Mouse (Mus musculus) liver, postnatal 0 days (tissue): Measurements from ENCODE around the gene Tnks2. TPM values are rescaled to one million over a fixed set of nuclear protein-coding genes. Genes with fewer than 3 reads are reported as not detected.
A peak's percentile ranks its signal among the peaks of the same experiment; 100 is the strongest.

Experiments
- ATAC-seq: fragments of 200-750 bp; cut with Nextera tagmentation; 2 replicates; pipeline ENCODE4 v1.8.0; 2017; ENCODE audit warnings: mild to moderate bottlenecking, moderate library complexity
- DNase-seq: peaks from one replicate; pipeline ENCODE4 v3.0.0-alpha.2; 2016
- H3K27ac ChIP-seq: fragments of 300-500 bp; sonication (generic); 2 replicates; pipeline ENCODE4 v1.5.1; 2014; ENCODE audit warnings: antibody characterized with exemption, moderate library complexity, mild to moderate bottlenecking, low read depth
- H3K27me3 ChIP-seq: fragments of 300-500 bp; sonication (generic); 2 replicates; pipeline ENCODE4 v1.6.1; 2014; ENCODE audit warnings: low read length, control low read depth, mixed read lengths; ENCODE audit not compliant: insufficient read depth
- H3K36me3 ChIP-seq: fragments of 300-500 bp; sonication (generic); replicated peaks from 2 replicates; pipeline ENCODE4 v1.6.1; 2014; ENCODE audit warnings: mild to moderate bottlenecking, control low read depth, low read length, moderate library complexity, mixed read lengths; ENCODE audit not compliant: insufficient read depth
- H3K4me1 ChIP-seq: fragments of 300-500 bp; sonication (generic); 2 replicates; pipeline ENCODE4 v1.6.1; 2014; ENCODE audit warnings: antibody characterized with exemption, mild to moderate bottlenecking, control low read depth; ENCODE audit not compliant: insufficient read depth
- H3K4me2 ChIP-seq: fragments of 300-500 bp; sonication (generic); 2 replicates; pipeline ENCODE4 v1.6.1; 2014; ENCODE audit warnings: low read depth, mild to moderate bottlenecking, low read length, moderate library complexity, mixed read lengths
- H3K4me3 ChIP-seq: fragments of 300-500 bp; sonication (generic); 2 replicates; pipeline ENCODE4 v1.5.1; 2014; ENCODE audit warnings: low read depth, low read length
- H3K9ac ChIP-seq: fragments of 300-500 bp; sonication (generic); replicated peaks from 2 replicates; pipeline ENCODE4 v1.6.1; 2014; ENCODE audit warnings: mild to moderate bottlenecking, moderate library complexity
- H3K9me3 ChIP-seq: fragments of 300-500 bp; sonication (generic); 2 replicates; pipeline ENCODE4 v1.6.1; 2016; ENCODE audit warnings: mild to moderate bottlenecking, control low read depth, low read length, mixed read lengths
- CTCF ChIP-seq: sonication (generic); IDR thresholded peaks from 2 replicates; pipeline ENCODE4 v1.5.1; 2016; ENCODE audit warnings: antibody characterized with exemption, low read depth
- EP300 ChIP-seq: IDR thresholded peaks from 2 replicates; pipeline ENCODE4 v1.6.1; 2016; ENCODE audit warnings: antibody characterized with exemption, low read depth, mild to moderate bottlenecking
- WGBS: fragments of 180-500 bp; shearing (Covaris S2); extraction: QIAGEN DNeasy Blood & Tissue Kit; methylation state at CpG from one replicate; pipeline ENCODE4 v1.1.7; 2014; ENCODE audit not compliant: insufficient replicate concordance; 5-methylcytosine and 5-hydroxymethylcytosine counted together
- polyA plus RNA-seq: library from polyadenylated mRNA; unstranded; fragments of >200 nt; fragmentation: Nextera tagmentation; extraction: Ambion mirVana; gene quantifications from 2 replicates; pipeline ENCODE4 v1.2.1, GENCODE M21; 2015

Gene Tnks2
- polyA plus RNA-seq, 1 experiment from 2014 or later: 9.3 TPM

GRCm38 (mm10) chr19:36822701-36823100, 11.3 kb upstream of the Tnks2 start:
- Histone ChIP-seq H3K4me1 (peaks cover 8% of the 10 kb centered on the region), H3K4me3 (no peak overlapping the region), H3K27ac (no peak overlapping the region), H3K9ac (no peak overlapping the region), H3K36me3 (no peaks in the 10 kb centered on the region), H3K27me3 (no peaks in the 10 kb centered on the region), H3K9me3 (no peaks in the 10 kb centered on the region), H3K4me2 (no peak overlapping the region)
- 88% methylated on average over 4 of the region's 4 CpGs for WGBS
- DNase-seq (no peak), ATAC-seq (no peak)
- TF ChIP-seq EP300 (no peak), CTCF (no peak)

DNA sequence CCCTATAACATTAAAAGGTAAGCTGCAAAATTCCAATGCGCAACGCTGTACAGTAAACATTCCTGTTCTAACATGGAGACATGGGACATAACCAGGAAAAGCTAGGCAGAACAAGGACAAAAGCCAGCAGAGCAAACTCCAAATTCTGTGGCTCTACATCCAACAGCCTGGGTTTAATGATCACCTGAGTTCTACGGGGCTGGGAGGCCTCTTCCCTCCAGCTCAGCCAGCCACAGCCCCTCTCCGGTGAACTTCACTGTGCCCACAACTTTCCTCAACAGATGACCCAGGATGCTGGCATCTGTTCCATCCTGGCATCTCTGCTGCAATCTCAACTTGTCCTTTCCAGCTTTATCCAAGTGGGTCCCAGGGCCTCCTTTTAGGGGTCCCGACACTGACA, 6.4 kb upstream of the Tnks2 start:
- no peaks in the 10 kb centered on the region for H3K27me3 ChIP-seq
- H3K4me1 ChIP-seq: no peaks in the 10 kb centered on the region
- H3K9me3 ChIP-seq: no peaks in the 10 kb centered on the region
- H3K4me3 ChIP-seq: no peak overlapping the region
- H3K9ac ChIP-seq: no peak overlapping the region
- H3K27ac ChIP-seq: no peak overlapping the region
- H3K4me2 ChIP-seq: no peak overlapping the region
- TF ChIP-seq EP300: no peak
- no peak for TF ChIP-seq CTCF
- WGBS: 70% methylated on average over 5 of the region's 5 CpGs
- ATAC-seq: no peak
- no peak for DNase-seq
- H3K36me3 ChIP-seq: no peaks in the 10 kb centered on the region

DNA sequence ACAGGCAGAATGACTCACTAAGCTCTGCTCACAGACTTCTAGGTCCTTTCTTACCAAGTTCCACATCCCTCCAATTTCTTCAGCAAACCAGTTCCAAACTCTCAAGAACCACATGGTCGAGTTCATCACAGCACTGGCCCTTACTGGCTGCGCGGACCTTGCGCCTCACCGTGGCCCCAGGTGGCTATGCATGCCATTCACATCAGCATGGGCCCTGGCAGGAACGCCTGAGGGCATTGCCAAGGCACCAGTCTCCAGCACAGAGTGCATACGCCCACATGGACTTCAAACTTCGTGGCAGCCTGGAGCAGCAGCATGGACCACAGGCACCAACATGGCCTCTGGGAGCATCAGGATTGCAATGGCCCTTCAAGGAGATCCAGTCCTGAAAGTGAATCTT, 5.7 kb upstream of the Tnks2 start:
- DNase-seq: no peak
- ATAC-seq: no peak
- TF ChIP-seq CTCF (peak; percentile 10; the same call in 1 of the 2 replicates), EP300 (no peak)
- Histone ChIP-seq H3K27ac (no peak overlapping the region), H3K9ac (no peak overlapping the region), H3K27me3 (no peaks in the 10 kb centered on the region), H3K4me3 (no peak overlapping the region), H3K36me3 (no peaks in the 10 kb centered on the region), H3K4me2 (no peak overlapping the region), H3K9me3 (no peaks in the 10 kb centered on the region), H3K4me1 (peaks cover 5% of the 10 kb centered on the region)
- WGBS: 72% methylated on average over 8 of the region's 8 CpGs

- H3K4me1 ChIP-seq: peaks cover 13% of the 10 kb centered on the region
- no peaks in the 10 kb centered on the region for H3K36me3 ChIP-seq
- peak overlapping the region; percentile 89 for H3K4me2 ChIP-seq
- peak; percentile 43; the same call in 1 of the 2 replicates for ATAC-seq
- no peaks in the 10 kb centered on the region for H3K9me3 ChIP-seq
- no peaks in the 10 kb centered on the region for H3K27me3 ChIP-seq
- H3K27ac ChIP-seq: peak overlapping the region; percentile 97
- H3K9ac ChIP-seq: peak overlapping the region; percentile 90
- DNase-seq: peak; percentile 44
- peak overlapping the region; percentile 88 for H3K4me3 ChIP-seq
- TF ChIP-seq EP300 (no peak), CTCF (no peak)
- WGBS: 6% methylated on average over 19 of the region's 19 CpGs
These were observed 863 bp upstream of the Tnks2 start for GRCm38 (mm10) chr19:36832951-36833787.

DNA sequence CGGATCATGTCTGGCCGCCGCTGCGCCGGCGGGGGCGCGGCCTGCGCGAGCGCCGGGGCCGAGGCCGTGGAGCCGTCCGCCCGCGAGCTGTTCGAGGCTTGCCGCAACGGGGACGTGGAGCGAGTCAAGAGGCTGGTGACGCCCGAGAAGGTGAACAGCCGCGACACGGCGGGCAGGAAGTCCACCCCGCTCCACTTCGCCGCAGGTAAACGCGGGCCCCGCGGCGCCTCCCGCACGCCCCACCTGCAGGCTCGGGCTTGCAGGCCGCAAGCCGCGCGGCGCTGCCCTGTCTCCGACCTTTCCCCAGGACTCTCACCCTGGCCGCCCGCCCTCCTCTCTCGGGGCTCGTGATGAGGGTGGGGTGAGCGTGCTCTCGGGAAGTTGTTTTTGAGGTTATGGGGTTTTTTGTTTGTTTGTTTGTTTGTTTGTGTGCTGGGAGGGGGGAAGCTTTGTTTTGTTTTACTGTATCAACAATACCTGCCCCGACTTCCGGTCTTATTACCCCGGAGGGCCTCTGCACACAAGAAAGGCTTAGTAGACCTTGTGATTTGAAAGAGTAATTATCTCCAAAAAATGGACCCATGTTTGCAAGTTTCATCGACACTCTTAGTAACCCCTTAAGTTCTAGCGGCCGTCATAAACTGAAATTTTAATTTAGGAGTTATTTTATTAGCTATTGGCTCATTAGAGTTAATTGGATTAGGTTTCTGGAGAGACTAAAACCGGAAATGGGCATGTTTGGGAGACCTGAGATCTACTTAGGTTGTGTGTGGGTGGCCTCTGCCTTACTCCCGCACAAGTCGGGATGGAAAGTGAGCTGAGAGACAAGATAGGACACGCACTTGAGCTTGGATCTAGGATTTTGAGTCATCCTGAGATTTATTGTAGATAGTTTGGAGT, 750 bp downstream of the Tnks2 start:
- under 1% methylated on average over 60 of the region's 62 CpGs for WGBS
- H3K27ac ChIP-seq: peak overlapping the region; percentile 97
- peaks cover 13% of the 10 kb centered on the region for H3K4me1 ChIP-seq
- ATAC-seq: peak; percentile 74
- H3K27me3 ChIP-seq: no peaks in the 10 kb centered on the region
- H3K4me3 ChIP-seq: peak overlapping the region; percentile 88
- DNase-seq: peak; percentile 69
- TF ChIP-seq CTCF (no peak), EP300 (no peak)
- H3K9me3 ChIP-seq: no peaks in the 10 kb centered on the region
- peak overlapping the region; percentile 89 for H3K4me2 ChIP-seq
- peak overlapping the region; percentile 90 for H3K9ac ChIP-seq
- 0 out of 2 replicates have a peak, but pooled peaks cover 2% of the 10 kb centered on the region for H3K36me3 ChIP-seq

DNA sequence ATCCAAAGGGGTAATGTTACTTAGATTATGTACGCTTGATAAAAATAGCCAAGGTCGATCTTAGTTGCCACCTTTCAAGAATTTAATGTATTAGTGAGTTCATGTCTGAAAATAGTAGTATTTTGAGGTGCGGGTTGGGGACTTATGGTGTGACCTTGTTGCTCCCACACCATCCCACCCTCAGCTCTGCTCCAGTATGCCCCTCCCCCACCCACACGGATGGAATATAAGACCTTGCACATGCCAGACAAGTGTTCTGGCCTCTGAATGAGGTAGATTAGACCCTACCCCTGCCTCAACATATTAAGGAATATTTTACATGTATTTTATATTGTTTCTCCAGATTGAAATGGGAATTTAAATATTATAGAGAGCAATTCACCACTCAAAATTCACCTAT, 2.0 kb downstream of the Tnks2 start:
- no peak for ATAC-seq
- Histone ChIP-seq H3K9me3 (no peaks in the 10 kb centered on the region), H3K4me2 (peak overlapping the region; percentile 89), H3K4me1 (peaks cover 13% of the 10 kb centered on the region), H3K4me3 (peak overlapping the region; percentile 88), H3K27me3 (no peaks in the 10 kb centered on the region), H3K27ac (no peak overlapping the region), H3K9ac (peak overlapping the region; percentile 58), H3K36me3 (0 out of 2 replicates have a peak, but pooled peaks cover 3% of the 10 kb centered on the region)
- no peak for TF ChIP-seq EP300
- no peak for TF ChIP-seq CTCF
- DNase-seq: no peak
- 33% methylated on average over 4 of the region's 4 CpGs for WGBS
